Mouse (Mus musculus): ENCODE measurements at regions not wholly inside any gene's neighbourhood (a gene's known extent, or its start where the extent isn't known, plus 50 kb on each side); places are given as distances from the start of the nearest gene placed in this dataset.

GRCm38 (mm10) chr13:59927379-59928111 is 104.6 kb upstream of the Tut7 start:
- TF ChIP-seq POLR2A (IDR thresholded peaks at IDR 0.05; ENCODE audit: extremely low read depth, insufficient read depth, low read length) (no peak), CTCF (IDR thresholded peaks at IDR 0.05; ENCODE audit: extremely low read depth, insufficient read depth, low read length) (no peak)

Measured in cortical plate, adult 2 months (tissue).